Mouse (Mus musculus) layer of hippocampus, postnatal 25 days (tissue): Measurements from ENCODE around the gene Pes1. TPM values are rescaled to one million over a fixed set of nuclear protein-coding genes. Genes with fewer than 3 reads are reported as not detected.
"Not testable (repeated sequence)": the region's sequence is repeated elsewhere in the genome, so short reads cannot be mapped to it uniquely, and the experiment has no call there.

Experiments
- DNase-seq, 2 experiments: peaks; one replicate each; pipeline ENCODE4 v3.0.0; 2022; ENCODE audit warnings: mixed read lengths in 2 of 2, low spot score in 1 of 2; ENCODE audit errors: extremely low spot score in 1 of 2
- total RNA-seq, 2 experiments: library from RNA; stranded (reverse); gene quantifications; 2 replicates each; pipeline ENCODE4 v1.2.3; 2021

Pes1 gene
- total RNA-seq, 2 experiments from 2014 or later: 41.8 to 46.5 TPM

- DNase-seq: no peak
Observed at GRCm38 (mm10) chr11:3999547-3999946, 35.8 kb downstream of the Pes1 start.

GRCm38 (mm10) chr11:4001603-4002002 lies 37.8 kb downstream of the Pes1 start:
- peak; percentile 59 to 83 for DNase-seq

GRCm38 (mm10) chr11:4005220-4005805 lies 41.5 kb downstream of the Pes1 start:
- DNase-seq: no peak

- DNase-seq: no peak
Observed at GRCm38 (mm10) chr11:4006462-4006861, 42.7 kb downstream of the Pes1 start.

GRCm38 (mm10) chr11:4012616-4013015 lies 48.8 kb downstream of the Pes1 start:
- no peak for DNase-seq

- DNase-seq: not testable (repeated sequence)
Observed at GRCm38 (mm10) chr11:4015796-4016195, 52.0 kb downstream of the Pes1 start.

GRCm38 (mm10) chr11:4022111-4022510 lies 58.3 kb downstream of the Pes1 start:
- not testable (repeated sequence) for DNase-seq

DNA sequence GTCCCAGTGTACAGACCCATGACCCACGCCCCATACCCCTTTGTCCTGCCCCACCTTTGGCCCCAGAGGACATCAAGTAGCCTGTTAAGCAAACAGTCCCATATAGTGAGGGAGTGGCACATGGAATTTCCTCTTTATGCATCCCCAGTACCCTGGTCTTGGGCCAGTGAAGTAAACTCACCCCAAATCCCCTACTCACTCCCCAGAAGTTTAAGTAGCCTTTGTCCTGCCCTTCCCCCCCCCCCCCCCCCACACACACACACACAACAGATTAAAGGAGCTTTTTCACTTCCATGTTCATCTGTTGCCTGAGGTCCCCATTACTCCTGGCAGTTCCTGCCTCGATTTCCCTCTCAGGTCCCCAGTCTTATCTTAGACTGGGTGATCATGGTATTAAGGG lies 59.5 kb downstream of the Pes1 start:
- DNase-seq: no peak

- DNase-seq: no peak
Observed at GRCm38 (mm10) chr11:4027066-4027465, 63.3 kb downstream of the Pes1 start.

DNA sequence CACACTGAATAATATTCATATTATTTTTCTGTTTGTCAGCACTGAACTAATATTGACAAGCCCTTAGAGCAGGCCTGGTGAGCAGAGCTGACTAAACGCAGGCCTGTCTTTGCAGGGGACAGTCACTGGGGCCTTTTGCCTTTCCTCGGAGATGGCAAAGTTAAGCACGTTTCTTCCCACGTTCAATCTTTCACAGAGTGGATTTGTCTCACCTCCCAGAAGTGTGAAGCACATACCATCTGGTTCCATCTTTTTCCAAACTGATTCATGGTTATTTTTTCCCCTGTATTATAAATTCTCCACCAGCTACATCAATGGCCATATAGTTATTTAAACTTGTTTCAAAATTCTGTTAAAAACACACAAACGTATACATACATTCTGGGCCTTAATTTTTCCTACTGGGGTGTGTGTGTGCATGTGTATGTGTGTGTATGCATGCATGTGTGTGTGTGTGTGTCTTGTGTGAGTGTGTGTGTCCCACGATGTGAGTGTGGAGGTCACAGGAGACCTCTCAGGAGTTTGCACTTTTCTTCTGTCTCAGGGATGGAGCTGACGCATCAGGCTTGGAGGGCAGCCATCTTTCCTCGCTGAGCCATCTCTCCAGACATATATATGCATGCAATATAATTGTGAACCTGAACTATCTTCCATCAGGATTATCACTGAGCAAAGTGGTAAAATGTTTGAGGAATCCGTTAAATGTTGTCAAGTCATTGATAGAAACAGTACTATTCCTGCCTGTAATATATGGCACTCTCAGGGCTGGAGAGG lies 64.0 kb downstream of the Pes1 start:
- no peak for DNase-seq

GRCm38 (mm10) chr11:4029343-4029742 lies 65.6 kb downstream of the Pes1 start:
- no peak for DNase-seq

Other genes with a start within 250 kb of the Pes1 start
- gene Osbp2, start 100.1 kb upstream of the Pes1 start, total RNA-seq: 10 to 100 TPM; 76.4 to 77.6 TPM
- under 1 TPM; 0.62 to 0.63 TPM for gene 4921536K21Rik, start 68.9 kb upstream of the Pes1 start, total RNA-seq
- gene Dusp18, start 68.7 kb upstream of the Pes1 start, total RNA-seq: 10 to 100 TPM; 26.1 to 26.4 TPM
- 10 to 100 TPM; 16.8 to 18.0 TPM for gene Slc35e4, start 49.3 kb upstream of the Pes1 start, total RNA-seq
- 10 to 100 TPM; 19.0 to 19.2 TPM for gene Tcn2, start 31.8 kb upstream of the Pes1 start, total RNA-seq
- gene 4930556J24Rik, start 12.8 kb downstream of the Pes1 start, total RNA-seq: under 1 TPM in 1 of 2 experiments, not detected in 1; 0.22 TPM
- gene Gal3st1, start 19.7 kb downstream of the Pes1 start, total RNA-seq: 10 to 100 TPM; 22.4 to 22.8 TPM
- gene Sec14l4, start 67.5 kb downstream of the Pes1 start, total RNA-seq: under 1 TPM; 0.17 to 0.19 TPM
- 1 to 10 TPM; 1.6 to 1.9 TPM for gene Sec14l3, start 100.9 kb downstream of the Pes1 start, total RNA-seq
- gene Mtfp1, start 131.5 kb downstream of the Pes1 start, total RNA-seq: 100 to 1,000 TPM; 109 to 126 TPM
- 10 to 100 TPM; 57.2 to 59.4 TPM for gene Sec14l2, start 159.4 kb downstream of the Pes1 start, total RNA-seq
- 10 to 100 TPM; 31.1 to 31.2 TPM for gene Rnf215, start 171.2 kb downstream of the Pes1 start, total RNA-seq
- 10 to 100 TPM; 10.7 to 10.9 TPM for gene Ccdc157, start 196.3 kb downstream of the Pes1 start, total RNA-seq
- 10 to 100 TPM; 68.8 to 69.2 TPM for gene Sf3a1, start 196.4 kb downstream of the Pes1 start, total RNA-seq
- 10 to 100 TPM; 29.2 to 32.7 TPM for gene Tbc1d10a, start 222.8 kb downstream of the Pes1 start, total RNA-seq